Mouse (Mus musculus): Measurements from ENCODE around the gene Polr3h. TPM values are rescaled to one million over a fixed set of nuclear protein-coding genes. Genes with fewer than 3 reads are reported as not detected.

Gene Polr3h
- total and polyA plus RNA-seq, 3 experiments: 8.4 to 36.8 (median 25.0) TPM

GRCm38 (mm10) chr15:81889175-81889574 is 36.9 kb downstream of the Polr3h start:
- no peaks in the 10 kb centered on the region for H3K27me3 ChIP-seq (ENCODE audit: insufficient read depth, low read length)
- H3K4me3 ChIP-seq (ENCODE audit: low read depth, low read length): no peak overlapping the region
- TF ChIP-seq GATA2 (IDR thresholded peaks at IDR 0.05; ENCODE audit: borderline replicate concordance, low read depth, low read length): no peak
- no peak for TF ChIP-seq POLR2AphosphoS5 (IDR thresholded peaks at IDR 0.05; ENCODE audit: insufficient replicate concordance, low read depth, low read length)
- TF ChIP-seq TAL1 (conservative IDR thresholded peaks at IDR 0.05; ENCODE audit: low read depth, low read length): no peak
- no peak for TF ChIP-seq GATA1 (IDR thresholded peaks at IDR 0.05; ENCODE audit: borderline replicate concordance, low read length)
- no peak for TF ChIP-seq CTCF (IDR thresholded peaks at IDR 0.05; ENCODE audit: low read depth, low read length)
- no peaks in the 10 kb centered on the region for H3K9me3 ChIP-seq (replicated peaks)
- DNase-seq (ENCODE audit: low spot score) (no peak), ATAC-seq (ENCODE audit: extremely low read depth, insufficient number of reproducible peaks, low FRiP score, poor library complexity, severe bottlenecking) (no peak)
- peaks cover 44% of the 10 kb centered on the region for H3K4me1 ChIP-seq (ENCODE audit: insufficient read depth, low read depth, low read length)
- peaks cover 91% of the 10 kb centered on the region for H3K36me3 ChIP-seq (replicated peaks)

GRCm38 (mm10) chr15:81886795-81887550 is 39.1 kb downstream of the Polr3h start:
- Histone ChIP-seq H3K4me1 (ENCODE audit: insufficient read depth, low read depth, low read length) (peaks cover 42% of the 10 kb centered on the region), H3K36me3 (replicated peaks) (peaks cover 90% of the 10 kb centered on the region), H3K27me3 (ENCODE audit: insufficient read depth, low read length) (no peaks in the 10 kb centered on the region), H3K9me3 (replicated peaks) (no peaks in the 10 kb centered on the region), H3K4me3 (ENCODE audit: low read depth, low read length) (no peak overlapping the region)
- DNase-seq (ENCODE audit: low spot score): no peak
- no peak for ATAC-seq (ENCODE audit: extremely low read depth, insufficient number of reproducible peaks, low FRiP score, poor library complexity, severe bottlenecking)
- no peak for TF ChIP-seq TAL1 (conservative IDR thresholded peaks at IDR 0.05; ENCODE audit: low read depth, low read length)
- TF ChIP-seq GATA1 (IDR thresholded peaks at IDR 0.05; ENCODE audit: borderline replicate concordance, low read length): no peak
- no peak for TF ChIP-seq GATA2 (IDR thresholded peaks at IDR 0.05; ENCODE audit: borderline replicate concordance, low read depth, low read length)
- TF ChIP-seq POLR2AphosphoS5 (IDR thresholded peaks at IDR 0.05; ENCODE audit: insufficient replicate concordance, low read depth, low read length): no peak
- no peak for TF ChIP-seq CTCF (IDR thresholded peaks at IDR 0.05; ENCODE audit: low read depth, low read length)

DNA sequence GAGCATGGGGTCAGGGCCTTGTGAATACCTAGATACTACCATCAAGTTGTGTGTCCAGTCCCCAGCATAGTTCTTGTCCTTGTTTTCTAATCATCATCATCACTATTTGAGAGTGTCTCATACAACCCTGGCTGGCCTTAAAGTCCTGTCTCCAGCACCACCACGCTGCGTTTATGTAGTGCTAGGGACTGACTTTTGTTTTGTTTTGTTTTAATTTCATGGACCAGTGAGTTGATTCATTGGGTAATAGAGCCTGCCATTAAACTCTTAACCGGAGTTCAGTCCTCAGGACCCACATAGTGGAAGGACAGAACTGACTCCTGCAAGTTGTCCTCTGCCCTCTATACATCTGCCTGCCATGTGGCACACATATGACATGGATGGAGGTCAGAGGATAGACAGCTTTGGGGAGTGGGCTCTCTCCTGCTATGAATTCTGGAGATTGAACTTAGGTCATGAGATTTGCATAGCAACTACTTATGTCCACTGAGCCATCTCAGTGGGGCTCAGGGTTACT is 40.6 kb downstream of the Polr3h start:
- no peak for TF ChIP-seq POLR2AphosphoS5 (IDR thresholded peaks at IDR 0.05; ENCODE audit: insufficient replicate concordance, low read depth, low read length)
- TF ChIP-seq GATA1 (IDR thresholded peaks at IDR 0.05; ENCODE audit: borderline replicate concordance, low read length): no peak
- no peak for TF ChIP-seq TAL1 (conservative IDR thresholded peaks at IDR 0.05; ENCODE audit: low read depth, low read length)
- TF ChIP-seq GATA2 (IDR thresholded peaks at IDR 0.05; ENCODE audit: borderline replicate concordance, low read depth, low read length): no peak
- no peak for TF ChIP-seq CTCF (IDR thresholded peaks at IDR 0.05; ENCODE audit: low read depth, low read length)
- Histone ChIP-seq H3K36me3 (replicated peaks) (peaks cover 90% of the 10 kb centered on the region), H3K4me3 (ENCODE audit: low read depth, low read length) (no peak overlapping the region), H3K4me1 (ENCODE audit: insufficient read depth, low read depth, low read length) (peaks cover 28% of the 10 kb centered on the region), H3K27me3 (ENCODE audit: insufficient read depth, low read length) (no peaks in the 10 kb centered on the region), H3K9me3 (replicated peaks) (no peaks in the 10 kb centered on the region)
- no peak for DNase-seq (ENCODE audit: low spot score)
- ATAC-seq (ENCODE audit: extremely low read depth, insufficient number of reproducible peaks, low FRiP score, poor library complexity, severe bottlenecking): no peak

DNA sequence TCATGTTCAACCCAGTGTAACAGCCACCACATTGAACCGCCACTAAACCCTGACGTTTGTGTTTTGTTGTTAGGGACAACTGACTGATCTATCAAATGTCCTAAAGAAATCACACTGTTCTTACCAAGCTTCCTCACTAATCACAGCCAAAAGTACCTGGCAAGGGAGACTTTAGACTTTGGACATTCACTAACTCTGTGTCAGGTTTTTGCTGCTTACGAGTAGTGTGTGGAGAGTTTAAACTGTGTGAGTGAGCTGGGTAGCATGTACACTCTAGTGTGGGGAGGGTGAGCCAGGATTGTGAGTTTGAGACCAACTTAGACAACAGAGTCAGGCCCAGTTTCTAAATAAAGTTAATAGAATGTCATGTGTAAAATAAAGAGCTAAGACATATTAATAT is 43.7 kb downstream of the Polr3h start:
- H3K4me1 ChIP-seq (ENCODE audit: insufficient read depth, low read depth, low read length): peaks cover 19% of the 10 kb centered on the region; the same call in 1 of the 2 replicates
- no peak overlapping the region for H3K4me3 ChIP-seq (ENCODE audit: low read depth, low read length)
- DNase-seq (ENCODE audit: low spot score) (no peak), ATAC-seq (ENCODE audit: extremely low read depth, insufficient number of reproducible peaks, low FRiP score, poor library complexity, severe bottlenecking) (no peak)
- peaks cover 87% of the 10 kb centered on the region for H3K36me3 ChIP-seq (replicated peaks)
- TF ChIP-seq POLR2AphosphoS5 (IDR thresholded peaks at IDR 0.05; ENCODE audit: insufficient replicate concordance, low read depth, low read length): no peak
- no peak for TF ChIP-seq CTCF (IDR thresholded peaks at IDR 0.05; ENCODE audit: low read depth, low read length)
- TF ChIP-seq TAL1 (conservative IDR thresholded peaks at IDR 0.05; ENCODE audit: low read depth, low read length): no peak
- no peak for TF ChIP-seq GATA2 (IDR thresholded peaks at IDR 0.05; ENCODE audit: borderline replicate concordance, low read depth, low read length)
- no peak for TF ChIP-seq GATA1 (IDR thresholded peaks at IDR 0.05; ENCODE audit: borderline replicate concordance, low read length)
- H3K27me3 ChIP-seq (ENCODE audit: insufficient read depth, low read length): no peaks in the 10 kb centered on the region
- no peaks in the 10 kb centered on the region for H3K9me3 ChIP-seq (replicated peaks)

DNA sequence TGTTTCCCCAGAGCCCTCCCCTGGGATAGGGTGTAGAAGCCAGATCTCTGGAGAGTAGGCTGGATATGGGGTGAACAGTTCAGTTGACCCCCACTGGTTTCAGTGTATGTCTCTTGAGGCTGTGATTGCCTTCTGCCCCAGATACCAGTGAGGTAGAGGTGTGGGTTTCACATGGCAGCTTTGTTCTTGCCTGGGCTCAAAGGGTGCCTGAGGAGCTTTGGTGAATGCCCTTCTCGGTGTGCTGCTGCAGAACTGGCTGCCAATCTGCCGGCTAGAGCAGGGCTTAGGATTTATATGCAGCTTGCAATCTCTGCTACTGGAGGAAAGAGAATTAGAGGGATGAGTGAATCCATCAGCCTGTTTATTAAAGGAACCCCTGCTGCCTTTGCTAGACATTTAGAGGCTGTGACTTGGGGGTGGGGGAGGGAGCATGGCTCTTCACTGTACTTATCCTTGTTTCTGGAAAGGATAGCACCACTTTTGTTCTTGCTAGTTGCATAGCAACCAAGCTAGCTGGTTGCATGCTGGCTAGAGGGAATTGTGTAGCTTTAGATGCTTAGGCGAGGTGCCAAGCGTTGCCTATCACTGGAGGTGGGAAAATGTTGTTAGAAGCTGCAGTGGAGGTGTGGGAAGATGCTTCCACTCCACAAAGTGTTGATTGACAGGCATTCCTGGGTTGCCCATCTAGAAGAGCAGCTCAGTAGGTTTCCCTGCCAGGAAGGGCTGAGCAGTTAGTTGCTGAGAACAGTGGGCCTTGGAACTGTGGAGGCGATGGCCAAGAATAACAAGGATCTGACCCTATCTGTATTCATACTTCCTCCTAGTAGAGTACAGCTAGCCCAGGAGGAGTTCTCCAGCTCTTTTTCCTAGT is 46.3 kb downstream of the Polr3h start:
- Histone ChIP-seq H3K36me3 (replicated peaks) (peaks cover 82% of the 10 kb centered on the region), H3K27me3 (ENCODE audit: insufficient read depth, low read length) (no peaks in the 10 kb centered on the region), H3K4me1 (ENCODE audit: insufficient read depth, low read depth, low read length) (peaks cover 29% of the 10 kb centered on the region), H3K4me3 (ENCODE audit: low read depth, low read length) (no peak overlapping the region), H3K9me3 (replicated peaks) (no peaks in the 10 kb centered on the region)
- no peak for ATAC-seq (ENCODE audit: extremely low read depth, insufficient number of reproducible peaks, low FRiP score, poor library complexity, severe bottlenecking)
- TF ChIP-seq GATA2 (IDR thresholded peaks at IDR 0.05; ENCODE audit: borderline replicate concordance, low read depth, low read length) (no peak), CTCF (IDR thresholded peaks at IDR 0.05; ENCODE audit: low read depth, low read length) (no peak), TAL1 (conservative IDR thresholded peaks at IDR 0.05; ENCODE audit: low read depth, low read length) (no peak), GATA1 (IDR thresholded peaks at IDR 0.05; ENCODE audit: borderline replicate concordance, low read length) (no peak), POLR2AphosphoS5 (IDR thresholded peaks at IDR 0.05; ENCODE audit: insufficient replicate concordance, low read depth, low read length) (no peak)
- no peak for DNase-seq (ENCODE audit: low spot score)
